Mouse (Mus musculus): ENCODE measurements around the gene Il17rc. TPM values are rescaled to one million over a fixed set of nuclear protein-coding genes. Genes with fewer than 3 reads are reported as not detected.

Il17rc gene
- polyA plus RNA-seq, 1 experiment from 2014 or later, result 11.5 TPM

- Histone ChIP-seq H3K9me3 (replicated peaks) (no peaks in the 10 kb centered on the region), H3K36me3 (no peaks in the 10 kb centered on the region), H3K4me3 (peak within 1 kb of the TSS; percentile 32), H3K27ac (no peak within 1 kb of the TSS), H3K27me3 (peaks cover 41% of the 10 kb centered on the region), H3K4me1 (replicated peaks) (peaks cover 5% of the 10 kb centered on the region; the same call in 1 of the 2 replicates), H3K9ac (no peak within 1 kb of the TSS), H3K4me2 (peak within 1 kb of the TSS; percentile 57)
- no peak for ATAC-seq (replicated peaks; ENCODE audit: insufficient number of reproducible peaks, insufficient read depth, low FRiP score, low read depth)
- WGBS, result 5% methylated on average over 32 of the region's 32 CpGs
Observed at GRCm38 (mm10) chr6:113501388-113502084, 30.3 kb downstream of the Il17rc start, which contains the start of gene Prrt3. Prrt3 (minus strand) TSS chr6:113501931.

GRCm38 (mm10) chr6:113502801-113503200 lies 31.6 kb downstream of the Il17rc start:
- 70% methylated on average over 2 of the region's 2 CpGs for WGBS
- Histone ChIP-seq H3K9ac (no peak overlapping the region), H3K9me3 (replicated peaks) (no peaks in the 10 kb centered on the region), H3K4me1 (replicated peaks) (peaks cover 5% of the 10 kb centered on the region; the same call in 1 of the 2 replicates), H3K27me3 (peaks cover 31% of the 10 kb centered on the region), H3K36me3 (no peaks in the 10 kb centered on the region), H3K27ac (no peak overlapping the region), H3K4me3 (no peak overlapping the region), H3K4me2 (no peak overlapping the region)
- ATAC-seq (replicated peaks; ENCODE audit: insufficient number of reproducible peaks, insufficient read depth, low FRiP score, low read depth), result no peak

GRCm38 (mm10) chr6:113505689-113506088 lies 34.5 kb downstream of the Il17rc start:
- Histone ChIP-seq H3K4me3 (no peak overlapping the region), H3K9me3 (replicated peaks) (no peaks in the 10 kb centered on the region), H3K9ac (no peak overlapping the region), H3K4me1 (replicated peaks) (peaks cover 11% of the 10 kb centered on the region; the same call in 1 of the 2 replicates), H3K27me3 (peaks cover 23% of the 10 kb centered on the region), H3K27ac (no peak overlapping the region), H3K36me3 (no peaks in the 10 kb centered on the region), H3K4me2 (no peak overlapping the region)
- no peak for ATAC-seq (replicated peaks; ENCODE audit: insufficient number of reproducible peaks, insufficient read depth, low FRiP score, low read depth)
- WGBS, result 71% methylated on average over 1 of the region's 1 CpGs

GRCm38 (mm10) chr6:113507130-113507529 lies 35.9 kb downstream of the Il17rc start:
- no peak overlapping the region for H3K4me3 ChIP-seq
- H3K9ac ChIP-seq, result no peak overlapping the region
- H3K4me2 ChIP-seq, result no peak overlapping the region
- peaks cover 6% of the 10 kb centered on the region; the same call in 1 of the 2 replicates for H3K4me1 ChIP-seq (replicated peaks)
- no peaks in the 10 kb centered on the region for H3K9me3 ChIP-seq (replicated peaks)
- no peak for ATAC-seq (replicated peaks; ENCODE audit: insufficient number of reproducible peaks, insufficient read depth, low FRiP score, low read depth)
- H3K27me3 ChIP-seq, result peaks cover 8% of the 10 kb centered on the region
- no peak overlapping the region for H3K27ac ChIP-seq
- H3K36me3 ChIP-seq, result no peaks in the 10 kb centered on the region

- Histone ChIP-seq H3K4me2 (no peak overlapping the region), H3K27me3 (no peaks in the 10 kb centered on the region), H3K4me3 (no peak overlapping the region), H3K9me3 (replicated peaks) (no peaks in the 10 kb centered on the region), H3K4me1 (replicated peaks) (peaks cover 6% of the 10 kb centered on the region; the same call in 1 of the 2 replicates), H3K27ac (no peak overlapping the region), H3K9ac (no peak overlapping the region), H3K36me3 (peaks cover 7% of the 10 kb centered on the region; the same call in 1 of the 2 replicates)
- 40% methylated on average over 7 of the region's 7 CpGs for WGBS
- ATAC-seq (replicated peaks; ENCODE audit: insufficient number of reproducible peaks, insufficient read depth, low FRiP score, low read depth), result no peak
Observed at GRCm38 (mm10) chr6:113508272-113508946, 37.2 kb downstream of the Il17rc start.

- Histone ChIP-seq H3K9me3 (replicated peaks) (no peaks in the 10 kb centered on the region), H3K4me3 (no peak overlapping the region), H3K27ac (no peak overlapping the region), H3K4me1 (replicated peaks) (peaks cover 6% of the 10 kb centered on the region; the same call in 1 of the 2 replicates), H3K27me3 (no peaks in the 10 kb centered on the region), H3K36me3 (peaks cover 12% of the 10 kb centered on the region), H3K9ac (no peak overlapping the region), H3K4me2 (no peak overlapping the region)
- WGBS, result 54% methylated on average over 5 of the region's 5 CpGs
- ATAC-seq (replicated peaks; ENCODE audit: insufficient number of reproducible peaks, insufficient read depth, low FRiP score, low read depth), result no peak
Observed at GRCm38 (mm10) chr6:113508947-113509280, 37.7 kb downstream of the Il17rc start.

- Histone ChIP-seq H3K4me2 (no peak overlapping the region), H3K36me3 (peaks cover 62% of the 10 kb centered on the region), H3K9me3 (replicated peaks) (no peaks in the 10 kb centered on the region), H3K4me1 (replicated peaks) (no peaks in the 10 kb centered on the region), H3K9ac (no peak overlapping the region), H3K4me3 (no peak overlapping the region), H3K27me3 (no peaks in the 10 kb centered on the region), H3K27ac (no peak overlapping the region)
- WGBS, result 93% methylated on average over 6 of the region's 6 CpGs
- no peak for ATAC-seq (replicated peaks; ENCODE audit: insufficient number of reproducible peaks, insufficient read depth, low FRiP score, low read depth)
Observed at GRCm38 (mm10) chr6:113513944-113514343, 42.7 kb downstream of the Il17rc start.

- Histone ChIP-seq H3K4me1 (replicated peaks) (no peaks in the 10 kb centered on the region), H3K9me3 (replicated peaks) (no peaks in the 10 kb centered on the region), H3K9ac (no peak overlapping the region), H3K27ac (no peak overlapping the region), H3K4me3 (no peak overlapping the region), H3K27me3 (no peaks in the 10 kb centered on the region), H3K36me3 (peaks cover 69% of the 10 kb centered on the region), H3K4me2 (no peak overlapping the region)
- ATAC-seq (replicated peaks; ENCODE audit: insufficient number of reproducible peaks, insufficient read depth, low FRiP score, low read depth), result no peak
- WGBS, result 97% methylated on average over 3 of the region's 3 CpGs
Observed at GRCm38 (mm10) chr6:113514600-113514999, 43.4 kb downstream of the Il17rc start.

GRCm38 (mm10) chr6:113517434-113518080 lies 46.3 kb downstream of the Il17rc start:
- Histone ChIP-seq H3K9me3 (replicated peaks) (no peaks in the 10 kb centered on the region), H3K36me3 (peaks cover 95% of the 10 kb centered on the region), H3K4me1 (replicated peaks) (no peaks in the 10 kb centered on the region), H3K4me3 (no peak overlapping the region), H3K27me3 (no peaks in the 10 kb centered on the region), H3K4me2 (no peak overlapping the region), H3K9ac (no peak overlapping the region), H3K27ac (no peak overlapping the region)
- ATAC-seq (replicated peaks; ENCODE audit: insufficient number of reproducible peaks, insufficient read depth, low FRiP score, low read depth), result no peak; the same call in 1 of the 2 replicates
- 80% methylated on average over 8 of the region's 8 CpGs for WGBS

GRCm38 (mm10) chr6:113522310-113522709 lies 51.1 kb downstream of the Il17rc start:
- 75% methylated on average over 1 of the region's 1 CpGs for whole genome bisulfite sequencing

GRCm38 (mm10) chr6:113523420-113523819 lies 52.2 kb downstream of the Il17rc start:
- Histone ChIP-seq H3K27ac (no peak overlapping the region), H3K9me3 (replicated peaks) (no peaks in the 10 kb centered on the region), H3K36me3 (peaks cover 50% of the 10 kb centered on the region), H3K9ac (no peak overlapping the region), H3K27me3 (no peaks in the 10 kb centered on the region), H3K4me2 (no peak overlapping the region), H3K4me3 (no peak overlapping the region), H3K4me1 (replicated peaks) (no peaks in the 10 kb centered on the region)
- 79% methylated on average over 8 of the region's 8 CpGs for WGBS
- no peak for ATAC-seq (replicated peaks; ENCODE audit: insufficient number of reproducible peaks, insufficient read depth, low FRiP score, low read depth)

More at GRCm38 (mm10) chr6:113522310-113522709, 51.1 kb downstream of the Il17rc start:
- no peaks in the 10 kb centered on the region for H3K4me1 ChIP-seq (replicated peaks)
- no peak overlapping the region for H3K4me3 ChIP-seq
- no peak overlapping the region for H3K27ac ChIP-seq
- H3K4me2 ChIP-seq, result no peak overlapping the region
- no peak overlapping the region for H3K9ac ChIP-seq
- ATAC-seq (replicated peaks; ENCODE audit: insufficient number of reproducible peaks, insufficient read depth, low FRiP score, low read depth), result no peak
- H3K27me3 ChIP-seq, result no peaks in the 10 kb centered on the region
- H3K9me3 ChIP-seq (replicated peaks), result no peaks in the 10 kb centered on the region
- H3K36me3 ChIP-seq, result peaks cover 61% of the 10 kb centered on the region
